8 mouse cellular contexts compared by ENCODE assay signal in the genomic region with DNA sequence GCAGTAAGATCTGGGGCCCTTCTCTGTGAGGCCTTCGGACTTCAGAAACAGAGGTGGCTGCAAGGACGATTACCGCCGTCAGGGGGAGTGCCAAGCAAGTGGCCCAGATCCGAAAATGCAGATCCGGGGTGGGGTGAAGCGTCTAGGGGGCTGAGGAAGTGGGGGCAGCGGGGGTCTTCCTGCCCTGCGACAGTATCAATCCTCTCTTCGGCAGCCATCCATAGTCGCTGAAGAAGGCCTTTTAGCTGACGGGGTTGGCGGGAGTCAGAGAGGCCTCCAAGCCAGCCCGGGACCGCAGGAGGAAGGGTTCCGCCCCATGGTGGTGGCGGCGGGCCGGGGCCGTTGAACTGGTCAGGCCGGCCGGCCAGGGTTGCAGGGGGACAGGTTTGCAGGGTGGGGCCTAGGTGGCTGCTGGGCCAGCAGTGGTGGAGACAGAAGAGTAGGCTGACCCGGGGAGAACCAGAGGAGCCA. TPM values are rescaled to one million over a fixed set of nuclear protein-coding genes. Genes with fewer than 3 reads are reported as not detected.
DNase-seq lines count a peak whose midpoint lies in the region; ATAC-seq and TF ChIP-seq lines count a peak whose summit lies in the region.

No protein-coding gene starts in this region.

- WGBS in hindbrain, postnatal 0 days: 29% methylated on average over 23 of the region's 23 CpGs
- WGBS in liver, embryonic 12.5 days (ENCODE audit: insufficient replicate concordance): 21% methylated on average over 22 of the region's 23 CpGs
- WGBS in stomach, embryonic 16.5 days: 14% methylated on average over 23 of the region's 23 CpGs

- no peaks in the 10 kb centered on the region for H3K4me1 ChIP-seq in hindbrain, postnatal 0 days (ENCODE audit: insufficient read depth, low read length)
- H3K4me1 ChIP-seq in liver, embryonic 12.5 days: peaks cover 5% of the 10 kb centered on the region; the same call in 1 of the 2 replicates
- H3K4me1 ChIP-seq in stomach, embryonic 16.5 days (ENCODE audit: control insufficient read depth, insufficient read depth, low read length): 0 out of 2 replicates have a peak, but pooled peaks cover 7% of the 10 kb centered on the region

- H3K4me3 ChIP-seq in hindbrain, postnatal 0 days (ENCODE audit: low read length): peak overlapping the region; percentile 34
- peak overlapping the region; percentile 46 for H3K4me3 ChIP-seq in liver, embryonic 12.5 days
- H3K4me3 ChIP-seq in stomach, embryonic 16.5 days (replicated peaks; ENCODE audit: low read length): peak overlapping the region; percentile 52

- H3K9me3 ChIP-seq in hindbrain, postnatal 0 days (ENCODE audit: low read length): no peaks in the 10 kb centered on the region
- H3K9me3 ChIP-seq in liver, embryonic 12.5 days (replicated peaks): no peaks in the 10 kb centered on the region
- H3K9me3 ChIP-seq in stomach, embryonic 16.5 days (replicated peaks; ENCODE audit: control insufficient read depth, low read length): no peaks in the 10 kb centered on the region

- no peak overlapping the region; the same call in 1 of the 2 replicates for H3K9ac ChIP-seq in hindbrain, postnatal 0 days (replicated peaks; ENCODE audit: low read length)
- peak overlapping the region; percentile 58 for H3K9ac ChIP-seq in liver, embryonic 12.5 days
- peak overlapping the region; percentile 73 for H3K9ac ChIP-seq in stomach, embryonic 16.5 days (ENCODE audit: low read length)

- ATAC-seq in hindbrain, postnatal 0 days: peak; percentile 14; the same call in 1 of the 2 replicates
- ATAC-seq in liver, embryonic 12.5 days: no peak
- peak; percentile 47; the same call in 1 of the 2 replicates for ATAC-seq in monocyte, adult 5-6 weeks (replicated peaks; ENCODE audit: insufficient number of reproducible peaks, low FRiP score, low TSS enrichment, poor library complexity, severe bottlenecking)
- peak; percentile 52; the same call in 1 of the 2 replicates for ATAC-seq in stomach, embryonic 16.5 days (ENCODE audit: insufficient read depth, low FRiP score)

- no peak overlapping the region for H3K27ac ChIP-seq in hindbrain, postnatal 0 days
- H3K27ac ChIP-seq in liver, embryonic 12.5 days: no peak overlapping the region
- H3K27ac ChIP-seq in stomach, embryonic 16.5 days (ENCODE audit: low read length): peak overlapping the region; percentile 52; the same call in 1 of the 2 replicates

- DNase-seq in layer of hippocampus, adult 11-12 months (ENCODE audit: low spot score): peak; percentile 47
- no peak for DNase-seq in layer of hippocampus, adult 9-11 months
- peak; percentile 52 to 70 for DNase-seq in cerebellum, postnatal 14 days
- DNase-seq in gastrocnemius, adult 8-10 months (ENCODE audit: low spot score in 2 of 2): peak; percentile 25 to 28
- peak; percentile 70 for DNase-seq in hindbrain, postnatal 0 days (ENCODE audit: low spot score)

- peak overlapping the region; percentile 50 for H3K4me2 ChIP-seq in hindbrain, postnatal 0 days (ENCODE audit: low read depth, low read length)
- peak overlapping the region; percentile 71 for H3K4me2 ChIP-seq in liver, embryonic 12.5 days
- H3K4me2 ChIP-seq in stomach, embryonic 16.5 days (ENCODE audit: low read depth, low read length): peak overlapping the region; percentile 52

- no peaks in the 10 kb centered on the region for H3K36me3 ChIP-seq in hindbrain, postnatal 0 days (ENCODE audit: insufficient read depth, low read length)
- H3K36me3 ChIP-seq in liver, embryonic 12.5 days: no peaks in the 10 kb centered on the region
- no peaks in the 10 kb centered on the region for H3K36me3 ChIP-seq in stomach, embryonic 16.5 days (ENCODE audit: control insufficient read depth, insufficient read depth, low read length)

- no peaks in the 10 kb centered on the region for H3K27me3 ChIP-seq in hindbrain, postnatal 0 days (ENCODE audit: insufficient read depth, low read length)
- peaks cover 6% of the 10 kb centered on the region for H3K27me3 ChIP-seq in liver, embryonic 12.5 days (replicated peaks)
- H3K27me3 ChIP-seq in stomach, embryonic 16.5 days (ENCODE audit: control insufficient read depth, insufficient read depth, low read length): no peaks in the 10 kb centered on the region

- peak; percentile 65 for TF ChIP-seq CTCF in hindbrain, postnatal 0 days (IDR thresholded peaks at IDR 0.05; ENCODE audit: low read depth)

RNA-seq across cellular contexts. Expression of gene Dlg3, which starts 6.9 kb away (rescaled TPM):
- 1 to 10 TPM in 2 of 4 experiments, under 1 TPM in 2; 0.61 to 1.0 (median 0.98) TPM for total RNA-seq in gastrocnemius, adult 8-10 months (2022)
- 35.5 and 39.9 TPM in 2 replicates for total RNA-seq in hindbrain, postnatal 0 days (2014; rRNA removed)
- polyA plus RNA-seq in hindbrain, postnatal 0 days (2015; fragmentation: Nextera tagmentation; extraction: Ambion mirVana): 2.9 and 3.7 TPM in 2 replicates
- polyA plus RNA-seq in liver, embryonic 12.5 days (2016; fragmentation: Nextera tagmentation; extraction: Ambion mirVana): 1.4 and 1.6 TPM in 2 replicates
- total RNA-seq in monocyte, adult 5-6 weeks (2017): 4.5 to 6.4 TPM (median 4.6 TPM) in 3 replicates
- 8.6 and 9.7 TPM in 2 replicates for polyA plus RNA-seq in stomach, embryonic 16.5 days (2015; fragmentation: Nextera tagmentation; extraction: Ambion mirVana)

RNA-seq across cellular contexts. Expression of gene Gdpd2, which starts 44.7 kb away (rescaled TPM):
- not detected for total RNA-seq in gastrocnemius, adult 8-10 months (2022)
- 31.8 and 46.5 TPM in 2 replicates for total RNA-seq in hindbrain, postnatal 0 days (2014; rRNA removed)
- 35.2 and 38.2 TPM in 2 replicates for polyA plus RNA-seq in hindbrain, postnatal 0 days (2015; fragmentation: Nextera tagmentation; extraction: Ambion mirVana)
- 0.08 and 0.39 TPM in 2 replicates for polyA plus RNA-seq in liver, embryonic 12.5 days (2016; fragmentation: Nextera tagmentation; extraction: Ambion mirVana)
- not detected in 3 replicates for total RNA-seq in monocyte, adult 5-6 weeks (2017)
- 12.0 and 12.1 TPM in 2 replicates for polyA plus RNA-seq in stomach, embryonic 16.5 days (2015; fragmentation: Nextera tagmentation; extraction: Ambion mirVana)

Comparison
In these comparisons a context has a peak if more than half of its experiments do, and no peak if none do; other contexts are left out.
1. RNA of gene Gdpd2, which starts 44.7 kb away (total RNA-seq): 31.8 to 46.5 TPM in hindbrain, postnatal 0 days; not detected in gastrocnemius, adult 8-10 months and not detected in monocyte, adult 5-6 weeks; every median in the first group is over 10 times any median in the second.
2. Peak in every context shown above with its lines, with median percentiles within 50 percentile points of each other: H3K4me2 ChIP-seq and H3K4me3 ChIP-seq.